Mouse (Mus musculus) embryonic facial prominence, embryonic 12.5 days (tissue): Measurements from ENCODE around the gene Abtb2. TPM values are rescaled to one million over a fixed set of nuclear protein-coding genes. Genes with fewer than 3 reads are reported as not detected.

Experiments
- ATAC-seq: fragments of 200-750 bp; cut with Nextera tagmentation; 2 replicates; pipeline ENCODE4 v1.8.0; 2017; ENCODE audit not compliant: insufficient number of reproducible peaks, insufficient read depth, low FRiP score, low TSS enrichment
- H3K27ac ChIP-seq: fragments of 300-500 bp; sonication (generic); 2 replicates; pipeline ENCODE4 v1.5.1; 2016; ENCODE audit warnings: mild to moderate bottlenecking
- H3K27me3 ChIP-seq: fragments of 300-500 bp; sonication (generic); 2 replicates; pipeline ENCODE4 v1.6.1; 2016; ENCODE audit warnings: mild to moderate bottlenecking, moderate library complexity
- H3K36me3 ChIP-seq: fragments of 300-500 bp; sonication (generic); 2 replicates; pipeline ENCODE4 v1.6.1; 2016; ENCODE audit warnings: mild to moderate bottlenecking
- H3K4me1 ChIP-seq: fragments of 300-500 bp; sonication (generic); 2 replicates; pipeline ENCODE4 v1.6.1; 2016
- H3K4me2 ChIP-seq: fragments of 300-500 bp; sonication (generic); replicated peaks from 2 replicates; pipeline ENCODE4 v1.6.1; 2016; ENCODE audit warnings: mild to moderate bottlenecking, moderate library complexity
- H3K4me3 ChIP-seq: fragments of 300-500 bp; sonication (generic); 2 replicates; pipeline ENCODE4 v1.5.1; 2016; ENCODE audit warnings: mild to moderate bottlenecking
- H3K9ac ChIP-seq: fragments of 300-500 bp; sonication (generic); 2 replicates; pipeline ENCODE4 v1.6.1; 2016; ENCODE audit warnings: mild to moderate bottlenecking, moderate library complexity
- H3K9me3 ChIP-seq: fragments of 300-500 bp; sonication (generic); 2 replicates; pipeline ENCODE4 v1.6.1; 2016; ENCODE audit warnings: mild to moderate bottlenecking, moderate library complexity
- WGBS: fragments of 180-500 bp; shearing (Covaris S2); methylation state at CpG from one replicate; pipeline ENCODE4 v1.1.7; 2016; 5-methylcytosine and 5-hydroxymethylcytosine counted together
- polyA plus RNA-seq: library from polyadenylated mRNA; unstranded; fragments of >200 nt; fragmentation: Nextera tagmentation; extraction: Ambion mirVana; gene quantifications from 2 replicates; pipeline ENCODE4 v1.2.1, GENCODE M21; 2016

Abtb2 gene
- polyA plus RNA-seq, 1 experiment from 2014 or later = 21.2 TPM

- 35% methylated on average over 4 of the region's 4 CpGs for WGBS
- H3K9me3 ChIP-seq = no peaks in the 10 kb centered on the region
- no peaks in the 10 kb centered on the region for H3K36me3 ChIP-seq
- no peak overlapping the region for H3K4me3 ChIP-seq
- H3K9ac ChIP-seq = no peak overlapping the region
- H3K27ac ChIP-seq = no peak overlapping the region
- peaks cover 39% of the 10 kb centered on the region for H3K4me1 ChIP-seq
- H3K27me3 ChIP-seq = no peaks in the 10 kb centered on the region
- ATAC-seq = no peak
- no peak overlapping the region for H3K4me2 ChIP-seq
These were observed 77.6 kb downstream of the Abtb2 start for GRCm38 (mm10) chr2:103643584-103644211.

- H3K4me3 ChIP-seq = no peak overlapping the region
- H3K9ac ChIP-seq = no peak overlapping the region
- no peaks in the 10 kb centered on the region for H3K9me3 ChIP-seq
- ATAC-seq = no peak
- H3K4me2 ChIP-seq = no peak overlapping the region
- H3K27me3 ChIP-seq = no peaks in the 10 kb centered on the region
- 11% methylated on average over 1 of the region's 1 CpGs for whole genome bisulfite sequencing
- no peaks in the 10 kb centered on the region for H3K36me3 ChIP-seq
- no peak overlapping the region for H3K27ac ChIP-seq
- peaks cover 32% of the 10 kb centered on the region for H3K4me1 ChIP-seq
These were observed 78.3 kb downstream of the Abtb2 start for GRCm38 (mm10) chr2:103644418-103644817.

- Histone ChIP-seq H3K4me2 (no peak overlapping the region), H3K27me3 (no peaks in the 10 kb centered on the region), H3K9me3 (no peaks in the 10 kb centered on the region), H3K9ac (no peak overlapping the region), H3K36me3 (no peaks in the 10 kb centered on the region), H3K27ac (no peak overlapping the region), H3K4me3 (no peak overlapping the region), H3K4me1 (0 out of 2 replicates have a peak, but pooled peaks cover 6% of the 10 kb centered on the region)
- ATAC-seq = no peak
- whole genome bisulfite sequencing = 81% methylated on average over 2 of the region's 2 CpGs
These were observed 84.3 kb downstream of the Abtb2 start for GRCm38 (mm10) chr2:103650314-103650879.

- no peak overlapping the region for H3K4me3 ChIP-seq
- no peak for ATAC-seq
- no peaks in the 10 kb centered on the region for H3K36me3 ChIP-seq
- WGBS = 62% methylated on average over 4 of the region's 4 CpGs
- H3K9ac ChIP-seq = no peak overlapping the region
- H3K27ac ChIP-seq = no peak overlapping the region
- H3K9me3 ChIP-seq = no peaks in the 10 kb centered on the region
- no peaks in the 10 kb centered on the region for H3K27me3 ChIP-seq
- no peak overlapping the region for H3K4me2 ChIP-seq
- H3K4me1 ChIP-seq = 0 out of 2 replicates have a peak, but pooled peaks cover 6% of the 10 kb centered on the region
These were observed 86.0 kb downstream of the Abtb2 start for GRCm38 (mm10) chr2:103652121-103652520.

- Histone ChIP-seq H3K27ac (no peak overlapping the region), H3K4me2 (no peak overlapping the region), H3K9ac (no peak overlapping the region), H3K9me3 (no peaks in the 10 kb centered on the region), H3K4me3 (no peak overlapping the region), H3K4me1 (peaks cover 9% of the 10 kb centered on the region; the same call in 1 of the 2 replicates), H3K36me3 (no peaks in the 10 kb centered on the region), H3K27me3 (no peaks in the 10 kb centered on the region)
- ATAC-seq = no peak
- WGBS = 74% methylated on average over 1 of the region's 1 CpGs
These were observed 88.9 kb downstream of the Abtb2 start for GRCm38 (mm10) chr2:103655037-103655436.

- H3K4me3 ChIP-seq = no peak overlapping the region
- H3K4me1 ChIP-seq = peaks cover 11% of the 10 kb centered on the region; the same call in 1 of the 2 replicates
These were observed 89.9 kb downstream of the Abtb2 start for GRCm38 (mm10) chr2:103656028-103656427.

GRCm38 (mm10) chr2:103659167-103659566 is 93.1 kb downstream of the Abtb2 start:
- Histone ChIP-seq H3K9ac (no peak overlapping the region), H3K4me1 (peaks cover 7% of the 10 kb centered on the region; the same call in 1 of the 2 replicates), H3K36me3 (no peaks in the 10 kb centered on the region), H3K4me2 (no peak overlapping the region), H3K4me3 (no peak overlapping the region), H3K27me3 (no peaks in the 10 kb centered on the region), H3K27ac (no peak overlapping the region), H3K9me3 (no peaks in the 10 kb centered on the region)
- ATAC-seq = no peak
- WGBS = 71% methylated on average over 4 of the region's 4 CpGs

More at GRCm38 (mm10) chr2:103656028-103656427, 89.9 kb downstream of the Abtb2 start:
- H3K36me3 ChIP-seq = no peaks in the 10 kb centered on the region
- H3K27me3 ChIP-seq = no peaks in the 10 kb centered on the region
- H3K9me3 ChIP-seq = no peaks in the 10 kb centered on the region
- H3K4me2 ChIP-seq = no peak overlapping the region
- no peak overlapping the region for H3K9ac ChIP-seq
- no peak for ATAC-seq
- H3K27ac ChIP-seq = no peak overlapping the region

- no peak for ATAC-seq
- H3K9me3 ChIP-seq = no peaks in the 10 kb centered on the region
- H3K27me3 ChIP-seq = no peaks in the 10 kb centered on the region
- 73% methylated on average over 15 of the region's 15 CpGs for WGBS
- H3K27ac ChIP-seq = no peak overlapping the region
- peaks cover 7% of the 10 kb centered on the region; the same call in 1 of the 2 replicates for H3K4me1 ChIP-seq
- H3K9ac ChIP-seq = no peak overlapping the region
- no peaks in the 10 kb centered on the region for H3K36me3 ChIP-seq
- no peak overlapping the region for H3K4me3 ChIP-seq
- H3K4me2 ChIP-seq = no peak overlapping the region
These were observed 93.8 kb downstream of the Abtb2 start for GRCm38 (mm10) chr2:103659648-103660556.

GRCm38 (mm10) chr2:103661696-103662095 is 95.6 kb downstream of the Abtb2 start:
- Histone ChIP-seq H3K36me3 (no peaks in the 10 kb centered on the region), H3K4me1 (peaks cover 7% of the 10 kb centered on the region; the same call in 1 of the 2 replicates), H3K9ac (no peak overlapping the region), H3K4me2 (no peak overlapping the region), H3K9me3 (no peaks in the 10 kb centered on the region), H3K27ac (no peak overlapping the region), H3K4me3 (no peak overlapping the region), H3K27me3 (no peaks in the 10 kb centered on the region)
- WGBS = 49% methylated on average over 1 of the region's 1 CpGs
- no peak for ATAC-seq

- no peak overlapping the region for H3K4me3 ChIP-seq
These were observed 96.0 kb downstream of the Abtb2 start for GRCm38 (mm10) chr2:103662121-103662520.

GRCm38 (mm10) chr2:103664341-103664740 is 98.2 kb downstream of the Abtb2 start:
- Histone ChIP-seq H3K9me3 (no peaks in the 10 kb centered on the region), H3K27ac (no peak overlapping the region), H3K4me3 (no peak overlapping the region), H3K4me1 (peaks cover 23% of the 10 kb centered on the region), H3K36me3 (no peaks in the 10 kb centered on the region), H3K4me2 (no peak overlapping the region), H3K27me3 (no peaks in the 10 kb centered on the region), H3K9ac (no peak overlapping the region)
- no peak for ATAC-seq
- WGBS = 75% methylated on average over 6 of the region's 6 CpGs

More at GRCm38 (mm10) chr2:103662121-103662520, 96.0 kb downstream of the Abtb2 start:
- 71% methylated on average over 4 of the region's 4 CpGs for WGBS
- H3K9ac ChIP-seq = no peak overlapping the region
- H3K27ac ChIP-seq = no peak overlapping the region
- H3K36me3 ChIP-seq = no peaks in the 10 kb centered on the region
- no peak overlapping the region for H3K4me2 ChIP-seq
- no peaks in the 10 kb centered on the region for H3K27me3 ChIP-seq
- no peaks in the 10 kb centered on the region for H3K9me3 ChIP-seq
- ATAC-seq = no peak
- peaks cover 7% of the 10 kb centered on the region; the same call in 1 of the 2 replicates for H3K4me1 ChIP-seq
